Mouse (Mus musculus): Measurements from ENCODE around the gene Olfr90. TPM values are rescaled to one million over a fixed set of nuclear protein-coding genes. Genes with fewer than 3 reads are reported as not detected.

Olfr90 gene
- 0.09 TPM for polyA plus RNA-seq (2017; shearing (Covaris generic))

GRCm38 (mm10) chr17:37088399-37088798, at the start of gene Olfr90:
Olfr90 (minus strand) TSS chr17:37088499.

DNA sequence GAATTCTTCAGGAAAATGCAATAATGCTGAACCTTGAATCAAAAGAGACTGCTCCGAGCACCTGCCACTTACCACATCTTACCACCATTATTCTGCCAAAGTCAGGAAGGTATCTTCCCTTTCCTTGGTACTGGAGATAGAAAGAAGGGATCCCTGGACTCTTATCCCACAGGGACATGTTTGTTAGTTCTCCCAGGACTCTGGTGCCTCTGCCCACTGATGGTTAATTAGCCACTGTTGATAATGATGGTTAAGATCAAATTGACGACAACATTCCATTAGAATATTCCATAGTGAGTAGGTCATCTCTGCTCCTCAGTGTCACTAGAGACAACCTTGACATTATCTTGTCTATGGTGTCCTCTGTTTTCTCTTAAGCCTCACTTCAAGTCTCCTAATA, 31.7 kb upstream of the Olfr90 start, which contains the start of gene Olfr92:
TSS of gene Olfr92 (minus strand) at position 101 of the 400 bp plus-strand sequence.

GRCm38 (mm10) chr17:37098178-37098577, 9.9 kb upstream of the Olfr90 start, which contains the start of gene Olfr91:
Olfr91 (minus strand) TSS chr17:37098278.

DNA sequence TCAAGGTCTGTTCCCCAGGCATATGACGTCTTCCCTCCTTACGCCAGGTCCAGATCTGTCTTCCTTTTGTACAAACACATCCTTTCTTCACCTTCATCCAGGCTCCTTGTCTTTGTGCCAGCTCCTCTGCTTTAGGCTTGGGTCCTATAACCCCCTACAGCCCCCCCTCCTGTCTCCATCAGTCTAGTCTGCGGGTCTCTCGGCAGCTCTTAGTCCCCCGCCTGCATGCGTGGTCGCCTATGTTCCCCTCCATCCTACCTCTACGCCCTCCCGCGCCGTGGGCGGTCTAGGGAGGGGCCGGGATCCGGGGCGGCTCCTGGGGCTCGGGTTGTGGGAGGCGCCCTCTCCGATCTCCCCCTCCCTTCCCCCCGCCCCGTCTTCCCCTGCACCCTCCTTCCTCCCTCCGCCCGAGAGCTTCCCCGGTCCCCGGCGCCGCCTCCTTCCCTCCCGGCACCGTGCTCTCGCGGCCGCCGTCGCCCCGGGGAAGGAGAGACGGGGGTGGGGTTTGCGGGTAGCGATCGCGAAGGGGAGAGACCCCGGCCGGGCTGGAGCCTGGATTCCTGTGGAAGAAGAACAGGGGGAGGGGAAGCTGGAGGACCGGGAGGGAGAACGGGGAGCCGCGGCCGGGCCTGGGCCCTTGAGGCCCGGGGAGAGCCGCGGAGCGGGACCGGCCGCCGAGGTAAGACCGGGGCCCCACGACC, 42.5 kb downstream of the Olfr90 start, which contains the start of gene Gabbr1:
TSS of gene Gabbr1 (plus strand) at position 356 of the 701 bp plus-strand sequence.

Other genes starting within 250 kb of the Olfr90 start
- 0.31 TPM for gene Trim15, start 221.3 kb downstream of the Olfr90 start, polyA plus RNA-seq (2017; shearing (Covaris generic))
- not detected for gene Trim10, start 218.9 kb downstream of the Olfr90 start, polyA plus RNA-seq (2017; shearing (Covaris generic))
- gene Trim40, start 198.4 kb downstream of the Olfr90 start, polyA plus RNA-seq (2017; shearing (Covaris generic)): not detected
- gene Trim31, start 190.4 kb downstream of the Olfr90 start, polyA plus RNA-seq (2017; shearing (Covaris generic)): not detected
- not detected for gene Rnf39, start 145.6 kb downstream of the Olfr90 start, polyA plus RNA-seq (2017; shearing (Covaris generic))
- gene Ppp1r11, start 136.8 kb downstream of the Olfr90 start, polyA plus RNA-seq (2017; shearing (Covaris generic)): 176 TPM
- gene Znrd1, start 129.9 kb downstream of the Olfr90 start, polyA plus RNA-seq (2017; shearing (Covaris generic)): 108 TPM
- 4.0 TPM for gene Znrd1as, start 129.9 kb downstream of the Olfr90 start, polyA plus RNA-seq (2017; shearing (Covaris generic))
- gene 2410137M14Rik, start 107.3 kb downstream of the Olfr90 start, polyA plus RNA-seq (2017; shearing (Covaris generic)): not detected
- gene H2-M5, start 99.0 kb downstream of the Olfr90 start, polyA plus RNA-seq (2017; shearing (Covaris generic)): 0.20 TPM
- not detected for gene Zfp57, start 87.3 kb downstream of the Olfr90 start, polyA plus RNA-seq (2017; shearing (Covaris generic))
- gene Mog, start 65.1 kb downstream of the Olfr90 start, polyA plus RNA-seq (2017; shearing (Covaris generic)): not detected
- gene Gabbr1, start 42.5 kb downstream of the Olfr90 start, polyA plus RNA-seq (2017; shearing (Covaris generic)): 10.5 TPM
- not detected for gene Olfr91, start 9.8 kb upstream of the Olfr90 start, polyA plus RNA-seq (2017; shearing (Covaris generic))
- gene Olfr92, start 31.6 kb upstream of the Olfr90 start, polyA plus RNA-seq (2017; shearing (Covaris generic)): not detected
- gene Olfr93, start 73.0 kb upstream of the Olfr90 start, polyA plus RNA-seq (2017; shearing (Covaris generic)): not detected
- gene Ubd, start 105.4 kb upstream of the Olfr90 start, polyA plus RNA-seq (2017; shearing (Covaris generic)): 0.30 TPM
- not detected for gene Olfr94, start 112.5 kb upstream of the Olfr90 start, polyA plus RNA-seq (2017; shearing (Covaris generic))
- not detected for gene Olfr95, start 124.6 kb upstream of the Olfr90 start, polyA plus RNA-seq (2017; shearing (Covaris generic))
- not detected for gene Olfr96, start 131.6 kb upstream of the Olfr90 start, polyA plus RNA-seq (2017; shearing (Covaris generic))
- not detected for gene Olfr97, start 148.8 kb upstream of the Olfr90 start, polyA plus RNA-seq (2017; shearing (Covaris generic))
- gene Olfr98, start 175.2 kb upstream of the Olfr90 start, polyA plus RNA-seq (2017; shearing (Covaris generic)): not detected
- gene H2-M3, start 181.7 kb upstream of the Olfr90 start, polyA plus RNA-seq (2017; shearing (Covaris generic)): 132 TPM
- 3.7 TPM for gene Olfr99, start 195.0 kb upstream of the Olfr90 start, polyA plus RNA-seq (2017; shearing (Covaris generic))
- not detected for gene Olfr101, start 215.8 kb upstream of the Olfr90 start, polyA plus RNA-seq (2017; shearing (Covaris generic))
- gene Olfr102, start 228.6 kb upstream of the Olfr90 start, polyA plus RNA-seq (2017; shearing (Covaris generic)): not detected